Mouse (Mus musculus) layer of hippocampus, adult 2 months (tissue): Measurements from ENCODE around the gene Kif28. TPM values are rescaled to one million over a fixed set of nuclear protein-coding genes. Genes with fewer than 3 reads are reported as not detected.

ENCODE experiments used
- DNase-seq, 2 experiments: peaks; one replicate each; pipeline ENCODE4 v3.0.0; 2022; ENCODE audit warnings: low spot score in 2 of 2
- H3K27ac ChIP-seq: fragments of 200-600 bp; 2 replicates; pipeline ENCODE4 v1.8.1; 2022
- H3K4me3 ChIP-seq: fragments of 200-600 bp; 2 replicates; pipeline ENCODE4 v1.8.1; 2022; ENCODE audit warnings: mild to moderate bottlenecking
- CTCF ChIP-seq: fragments of 200-600 bp; conservative IDR thresholded peaks from 2 replicates; pipeline ENCODE4 v1.8.1; 2022; ENCODE audit warnings: antibody characterized with exemption, mild to moderate bottlenecking, moderate library complexity
- long read RNA-seq, 2 experiments: library from polyadenylated mRNA; stranded (forward); transcript quantifications; one replicate each; pipeline ENCODE4 v2.0.0; 2021; ENCODE audit warnings: borderline mapping rate in 2 of 2
- total RNA-seq, 2 experiments: library from RNA; stranded (reverse); gene quantifications; 2 replicates each; pipeline ENCODE4 v1.2.3; 2021

The Kif28 gene
- total RNA-seq: under 1 TPM; 0.13 to 0.20 TPM
- long read RNA-seq, experiment 1: 0 reads
- long read RNA-seq, experiment 2: 0 reads

DNA sequence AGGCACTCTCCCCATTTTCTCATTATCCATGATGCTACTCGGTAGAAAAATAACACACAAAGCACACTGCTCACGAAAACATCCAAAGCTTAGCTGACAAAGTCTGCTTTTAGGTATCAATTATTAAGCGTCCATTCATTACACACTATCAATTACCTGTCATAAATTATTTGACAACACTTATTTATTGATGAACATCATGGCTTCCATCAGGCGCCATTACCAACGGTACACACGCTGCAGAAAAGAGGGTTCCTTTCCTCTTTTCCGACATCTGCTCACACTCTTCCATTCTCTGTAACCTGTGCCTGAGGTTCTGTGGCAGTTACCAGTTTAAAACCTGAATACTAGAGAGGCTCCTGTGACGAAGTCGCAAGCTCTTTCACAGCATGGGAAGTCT lies at the start of gene Kif28:
Gene Kif28, minus strand, starts transcription at position 101 of the 400 bp plus-strand sequence.
- H3K4me3 ChIP-seq: no peak within 1 kb of the TSS
- H3K27ac ChIP-seq: no peak within 1 kb of the TSS
- TF ChIP-seq CTCF: no peak
- DNase-seq: no peak

DNA sequence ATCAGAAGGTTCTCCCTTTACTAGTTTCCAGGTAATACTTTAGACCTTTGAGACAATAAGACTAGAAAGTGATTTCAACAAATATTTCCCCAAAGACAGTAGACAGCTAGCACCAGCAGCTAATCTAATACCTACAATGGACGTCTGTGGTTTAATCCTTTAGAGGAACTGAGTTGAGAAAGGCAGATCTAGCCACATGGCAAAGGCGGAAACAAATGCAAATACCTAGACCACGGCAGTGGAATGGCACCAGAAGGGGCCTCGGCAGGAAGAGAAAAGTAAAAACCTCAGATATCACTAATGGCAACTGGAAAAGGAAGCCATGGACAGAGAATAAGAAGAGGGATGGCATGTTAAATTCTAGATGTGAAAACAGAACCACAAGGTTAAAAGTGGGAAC lies 42.2 kb upstream of the Kif28 start:
- Histone ChIP-seq H3K4me3 (no peak overlapping the region), H3K27ac (no peak overlapping the region)
- no peak for DNase-seq
- TF ChIP-seq CTCF: no peak

DNA sequence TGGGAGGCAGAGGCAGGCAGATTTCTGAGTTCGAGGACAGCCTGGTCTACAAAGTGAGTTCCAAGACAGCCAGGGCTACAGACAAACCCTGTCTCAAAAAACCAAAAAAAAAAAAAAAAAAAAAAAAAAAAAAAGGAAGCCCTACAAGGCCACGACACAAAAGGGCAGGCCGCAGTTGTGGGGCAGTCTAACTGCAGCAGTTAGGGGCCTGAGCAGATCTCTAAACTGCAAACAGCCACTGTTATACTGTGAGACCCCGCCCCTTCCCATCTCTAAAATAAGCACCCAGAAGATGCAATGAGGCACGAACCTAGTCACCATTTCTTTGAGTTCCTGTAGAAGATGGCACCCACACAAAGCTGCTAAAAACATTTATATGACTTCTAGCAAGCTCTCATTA lies 40.4 kb upstream of the Kif28 start:
- Histone ChIP-seq H3K4me3 (no peak overlapping the region), H3K27ac (no peak overlapping the region)
- no peak for TF ChIP-seq CTCF
- no peak for DNase-seq

DNA sequence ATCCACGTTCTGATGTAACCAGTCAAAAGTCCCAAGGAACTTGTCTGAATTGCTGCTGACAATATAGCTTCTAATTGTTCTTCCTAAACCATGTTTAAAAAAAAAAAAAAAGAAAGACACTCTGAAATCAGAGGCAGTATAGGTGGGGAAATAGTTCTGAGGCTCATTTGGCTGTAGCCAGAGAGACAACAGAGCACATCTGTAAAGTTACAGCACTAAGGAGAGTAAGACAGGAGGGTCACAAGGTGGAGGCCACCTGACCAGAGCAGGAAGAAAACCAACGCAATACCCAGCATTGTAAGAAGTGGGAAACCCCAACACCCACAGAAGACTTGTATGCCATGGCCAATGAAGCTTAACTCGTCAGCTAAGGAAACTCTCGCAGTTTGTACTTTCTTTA lies 39.0 kb upstream of the Kif28 start:
- DNase-seq: no peak
- TF ChIP-seq CTCF: no peak
- H3K4me3 ChIP-seq: no peak overlapping the region
- no peak overlapping the region for H3K27ac ChIP-seq

DNA sequence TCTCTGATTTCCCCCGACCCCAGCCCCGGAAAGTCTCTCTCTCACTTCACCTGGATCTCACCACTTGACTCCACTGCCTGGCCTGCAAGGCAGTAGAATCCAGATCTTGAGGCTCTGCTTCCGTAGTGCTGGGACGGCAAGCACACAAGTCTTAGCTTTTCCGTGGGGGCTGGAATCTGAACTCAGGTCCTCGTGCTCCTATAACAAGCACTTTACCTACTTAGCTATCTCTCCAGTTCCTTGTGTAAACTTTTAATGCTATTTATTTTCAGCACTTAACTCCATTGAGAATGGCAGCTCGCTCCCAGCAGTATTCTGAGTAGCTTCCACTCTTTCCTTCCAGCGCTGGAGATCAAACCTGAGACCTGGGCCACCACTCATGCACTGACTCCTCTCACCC lies 31.8 kb upstream of the Kif28 start:
- TF ChIP-seq CTCF: no peak
- no peak overlapping the region for H3K27ac ChIP-seq
- no peak overlapping the region for H3K4me3 ChIP-seq
- DNase-seq: no peak

DNA sequence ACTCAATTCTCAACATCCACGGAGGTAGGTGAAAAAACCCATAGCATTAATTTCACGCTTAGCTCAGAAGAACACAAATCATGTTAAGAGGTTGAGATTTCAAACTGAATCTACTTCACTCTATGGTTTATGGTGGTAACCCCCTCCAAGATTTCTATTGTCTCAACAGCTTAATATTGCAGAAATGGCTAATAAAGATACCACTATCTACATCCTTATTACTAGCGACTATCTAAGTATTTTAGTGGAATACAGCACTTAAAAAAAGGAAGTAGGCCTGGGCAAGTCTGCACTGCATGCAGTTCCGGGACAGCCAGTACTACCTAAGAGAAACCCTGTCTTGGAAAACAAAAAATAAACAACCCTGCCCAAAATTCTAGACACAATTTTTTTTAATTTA lies 15.5 kb upstream of the Kif28 start:
- Histone ChIP-seq H3K4me3 (no peak overlapping the region), H3K27ac (no peak overlapping the region)
- no peak for TF ChIP-seq CTCF
- no peak for DNase-seq

DNA sequence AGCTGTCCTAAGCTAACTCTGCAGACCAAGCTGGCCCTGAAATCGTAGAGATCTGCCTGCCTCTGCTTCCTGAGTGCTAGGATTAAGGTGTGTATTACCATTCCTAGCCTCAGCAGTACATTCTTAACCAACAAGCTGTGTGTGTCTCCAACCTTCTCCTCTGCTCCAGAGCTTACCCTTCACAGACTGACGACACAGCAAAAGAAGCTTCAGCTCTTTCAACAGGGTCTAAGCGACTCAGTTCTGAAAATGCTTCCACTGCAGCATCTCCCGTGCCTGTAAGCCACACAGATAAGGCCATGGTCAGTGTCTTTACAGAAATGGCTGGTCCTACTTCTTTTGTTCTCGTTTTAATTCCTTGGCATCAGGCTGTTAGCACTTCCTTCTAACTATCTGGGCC lies 15.0 kb upstream of the Kif28 start:
- no peak overlapping the region for H3K27ac ChIP-seq
- no peak for TF ChIP-seq CTCF
- no peak overlapping the region for H3K4me3 ChIP-seq
- no peak for DNase-seq

DNA sequence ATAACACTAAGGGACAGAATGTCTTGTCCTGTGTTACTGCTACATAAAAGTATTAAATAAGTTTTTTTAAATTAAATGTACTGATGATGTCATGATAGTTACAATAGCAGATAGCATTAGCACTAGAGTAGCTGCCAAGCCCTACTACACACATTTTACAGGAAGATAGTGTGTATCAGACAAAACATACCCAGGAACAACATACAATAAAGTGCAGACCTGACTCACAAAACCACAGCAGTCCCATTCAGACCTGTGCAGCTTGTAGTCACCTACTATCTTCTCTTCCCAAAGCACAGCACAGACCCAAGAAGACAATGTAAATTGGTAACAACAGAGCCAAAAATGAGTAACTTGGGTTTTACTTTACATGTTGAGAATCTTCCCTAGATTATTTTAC lies 11.4 kb upstream of the Kif28 start:
- Histone ChIP-seq H3K4me3 (no peak overlapping the region), H3K27ac (no peak overlapping the region)
- DNase-seq: no peak
- TF ChIP-seq CTCF: no peak

DNA sequence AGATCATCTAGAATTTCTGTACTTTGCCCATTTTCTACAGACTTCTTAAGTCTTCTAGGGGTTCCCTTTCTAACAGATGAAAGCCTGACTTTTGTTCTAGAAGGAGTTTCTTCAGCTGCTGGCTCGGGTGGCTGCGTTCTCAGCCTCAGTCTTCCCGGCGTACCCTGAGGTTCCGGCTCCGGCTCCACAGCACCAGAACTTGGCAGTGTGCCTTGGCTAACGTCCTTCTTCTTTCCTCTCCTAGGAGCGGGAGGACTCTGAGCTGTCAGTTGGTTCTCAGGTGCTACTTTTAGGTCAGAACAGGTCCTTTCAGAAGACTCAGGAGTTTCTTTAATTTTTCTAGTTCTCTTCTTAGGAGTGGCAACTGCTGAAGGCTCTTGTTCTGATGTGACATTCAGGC lies 7.9 kb upstream of the Kif28 start:
- Histone ChIP-seq H3K27ac (no peak overlapping the region), H3K4me3 (no peak overlapping the region)
- DNase-seq: no peak
- no peak for TF ChIP-seq CTCF

DNA sequence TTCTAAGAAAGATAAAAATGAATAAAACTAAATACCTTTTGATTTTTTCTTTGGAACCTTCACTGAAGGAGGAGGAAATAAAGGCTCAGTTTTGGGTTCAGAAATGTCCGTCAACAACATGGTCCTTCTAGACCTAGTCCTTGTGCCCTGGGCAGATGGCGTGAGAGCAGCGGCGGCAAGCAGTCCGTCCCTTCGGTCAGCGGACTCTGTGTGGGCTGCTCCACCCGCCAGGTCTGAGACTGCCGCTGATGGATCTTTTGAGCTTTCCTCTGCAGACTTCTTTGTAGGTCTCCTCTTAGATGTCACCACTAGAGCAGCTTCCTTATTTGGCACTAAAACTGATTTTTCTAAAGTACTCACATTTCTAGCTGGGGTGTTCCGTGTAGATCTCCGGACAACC lies 7.2 kb upstream of the Kif28 start:
- Histone ChIP-seq H3K4me3 (no peak overlapping the region), H3K27ac (no peak overlapping the region)
- no peak for DNase-seq

DNA sequence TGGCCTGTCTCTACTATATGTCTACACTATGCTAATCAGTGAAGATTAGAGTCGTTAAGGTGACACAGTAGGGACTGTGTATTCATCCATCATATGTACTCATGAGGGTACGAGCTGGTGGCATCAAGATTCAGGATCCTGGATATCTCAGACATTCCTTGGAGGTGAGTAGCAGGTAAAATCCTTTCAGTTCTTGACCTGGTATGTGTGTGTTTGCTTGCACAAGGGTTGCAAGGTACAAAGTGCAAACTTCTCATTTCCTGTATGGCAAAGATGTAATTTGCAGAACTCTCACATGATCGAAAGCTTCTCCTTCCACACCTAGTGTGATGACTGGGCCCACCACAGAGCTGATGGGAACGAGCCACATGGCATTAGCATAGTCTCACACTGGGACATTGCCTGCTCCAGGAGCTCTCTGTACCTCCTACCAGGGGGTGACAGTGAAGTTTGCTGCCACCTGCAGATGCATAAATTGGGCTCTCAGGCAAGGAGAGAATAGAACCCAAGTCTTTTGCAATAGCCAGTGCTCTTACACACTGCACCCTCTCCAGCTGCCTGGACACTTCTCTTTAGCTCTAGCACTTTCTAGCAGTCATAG lies 1.4 kb downstream of the Kif28 start:
- DNase-seq: no peak
- TF ChIP-seq CTCF: no peak
- no peak overlapping the region for H3K27ac ChIP-seq
- H3K4me3 ChIP-seq: no peak overlapping the region

More for the DNA sequence above, 7.2 kb upstream of the Kif28 start:
- no peak for TF ChIP-seq CTCF

DNA sequence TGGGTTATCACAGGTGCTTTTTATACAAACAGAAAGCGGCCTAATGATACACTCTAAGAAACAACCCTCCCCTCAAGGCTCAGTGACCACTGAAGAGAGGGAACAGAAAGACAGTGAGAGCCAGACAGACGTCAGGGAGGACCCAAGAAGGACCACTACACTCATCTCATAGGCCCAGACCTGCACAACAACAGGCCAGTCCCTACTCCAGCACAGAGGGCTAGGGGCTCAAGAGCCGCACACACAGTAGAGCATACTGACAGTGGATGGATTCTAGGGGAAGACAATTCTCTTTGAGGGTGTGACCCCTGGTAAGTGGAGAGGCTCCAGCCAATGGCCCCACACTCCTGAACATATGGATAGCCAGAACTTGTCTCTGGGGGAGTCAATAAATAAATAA lies 8.6 kb downstream of the Kif28 start:
- TF ChIP-seq CTCF: no peak
- no peak for DNase-seq
- H3K27ac ChIP-seq: no peak overlapping the region
- H3K4me3 ChIP-seq: no peak overlapping the region

DNA sequence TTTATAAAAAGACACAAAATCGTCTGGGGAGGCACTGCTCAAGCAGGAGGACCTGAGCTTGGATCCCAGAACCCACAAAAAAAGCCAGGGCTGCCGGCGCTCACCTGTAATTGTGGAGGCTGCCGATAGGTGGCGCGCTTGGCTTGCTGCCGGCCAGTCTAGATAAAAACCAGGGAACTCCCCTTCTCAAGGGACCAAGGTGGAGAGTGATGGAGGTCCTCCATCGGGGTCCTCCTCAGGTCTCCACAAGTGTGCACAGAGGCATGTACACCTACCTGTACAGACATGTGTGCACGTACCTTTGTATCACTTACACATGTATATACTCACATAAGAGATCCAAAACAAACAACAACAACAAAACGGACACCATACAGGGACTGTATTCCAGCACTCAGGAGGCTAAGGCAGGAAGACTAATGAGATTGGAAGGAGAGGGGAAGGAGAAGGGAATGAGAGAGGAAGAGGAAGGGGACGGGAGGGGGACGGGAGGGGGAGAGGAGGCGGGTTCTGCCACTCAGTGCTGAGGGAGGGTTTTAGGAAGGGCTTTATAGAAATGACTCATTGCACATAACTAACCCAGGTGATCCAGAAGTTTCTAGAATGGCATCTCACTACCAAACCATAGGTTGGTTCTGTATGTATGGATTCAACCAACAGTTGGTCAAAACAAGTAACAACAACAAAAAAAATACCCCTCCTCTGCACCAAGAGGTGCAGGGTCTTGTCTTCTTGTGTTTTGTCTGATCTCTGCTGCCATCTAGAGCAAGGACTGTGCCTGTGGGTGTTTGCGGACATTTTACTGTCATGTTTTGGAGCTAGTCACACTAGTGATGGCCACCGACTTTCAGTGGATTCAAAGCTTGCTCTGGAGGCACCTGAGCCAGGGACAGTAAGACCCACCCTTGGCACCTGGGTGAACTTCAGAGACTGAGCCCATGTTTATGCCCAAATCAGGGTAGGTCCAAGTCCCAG lies 10.3 kb downstream of the Kif28 start:
- DNase-seq: peak; percentile 19 to 74
- H3K27ac ChIP-seq: peak overlapping the region; percentile 43
- peak; percentile 90 for TF ChIP-seq CTCF
- peak overlapping the region; percentile 57 for H3K4me3 ChIP-seq

DNA sequence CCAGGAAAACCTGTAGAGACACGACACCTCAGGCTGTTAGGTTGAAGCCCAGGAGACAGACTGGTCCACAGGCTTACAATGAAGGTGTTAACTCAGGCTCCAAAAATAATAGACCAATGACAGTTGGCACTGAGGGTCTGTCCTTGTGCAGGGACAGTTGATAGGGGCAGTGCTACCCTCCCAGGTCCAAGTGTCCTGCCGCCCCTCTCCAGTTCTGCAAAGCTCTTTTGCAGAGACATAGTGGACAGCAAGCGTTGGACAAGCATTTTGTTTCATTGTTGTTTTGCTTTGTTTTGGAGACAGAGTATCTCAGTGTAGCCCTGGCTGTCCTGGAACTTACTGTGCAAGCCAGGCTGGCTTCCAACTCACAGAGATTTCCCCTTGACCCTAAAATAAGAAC lies 13.7 kb downstream of the Kif28 start:
- Histone ChIP-seq H3K4me3 (no peak overlapping the region), H3K27ac (no peak overlapping the region)
- TF ChIP-seq CTCF: no peak
- no peak for DNase-seq
